Mouse (Mus musculus) brain, embryonic 14.5 days (tissue): ENCODE measurements around the gene Kcnip2.

ENCODE experiments used
- CTCF ChIP-seq: fragments of 200-500 bp; IDR thresholded peaks from 2 replicates; pipeline ENCODE4 v1.5.1; 2012; ENCODE audit warnings: inconsistent platforms, mild to moderate bottlenecking, moderate library complexity, borderline replicate concordance; ENCODE audit not compliant: insufficient read depth, insufficient read length; ENCODE audit errors: extremely low read depth
- POLR2A ChIP-seq: fragments of 200-500 bp; IDR thresholded peaks from 2 replicates; pipeline ENCODE4 v1.6.1; 2012; ENCODE audit warnings: mild to moderate bottlenecking, inconsistent platforms, borderline replicate concordance; ENCODE audit not compliant: poor library complexity, insufficient read depth, insufficient read length, severe bottlenecking; ENCODE audit errors: extremely low read depth

DNA sequence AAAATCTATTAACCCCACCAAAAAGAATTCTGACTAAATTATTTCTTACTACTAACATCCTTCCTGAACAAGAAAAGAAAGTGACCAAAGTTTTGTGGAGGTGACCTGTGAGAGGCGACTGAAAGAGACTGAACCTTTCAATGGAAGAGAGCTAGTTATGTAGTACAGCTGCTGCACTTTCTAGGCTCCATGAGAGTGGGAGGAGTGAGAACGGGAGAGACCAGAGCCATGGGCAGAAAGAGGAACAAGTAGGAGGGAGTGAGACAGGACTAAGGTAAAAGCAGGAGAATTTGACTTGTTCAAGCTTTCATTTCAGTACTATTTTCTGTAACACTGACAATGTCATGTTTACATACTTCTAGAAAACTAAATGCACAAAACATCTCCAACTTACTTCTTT is 40.4 kb downstream of the Kcnip2 start:
- TF ChIP-seq POLR2A (no peak), CTCF (no peak)
